Mouse (Mus musculus) lung, embryonic 15.5 days (tissue): ENCODE results near the gene Rad23b. TPM values are rescaled to one million over a fixed set of nuclear protein-coding genes. Genes with fewer than 3 reads are reported as not detected.

Source experiments
- ATAC-seq: fragments of 200-750 bp; cut with Nextera tagmentation; 2 replicates; pipeline ENCODE4 v1.8.0; 2017; ENCODE audit warnings: moderate number of reproducible peaks, borderline replicate concordance; ENCODE audit not compliant: low FRiP score, low TSS enrichment; ENCODE audit errors: extremely low read depth
- H3K27ac ChIP-seq: fragments of 300-500 bp; sonication (generic); 2 replicates; pipeline ENCODE4 v1.5.1; 2015; ENCODE audit warnings: moderate library complexity, mild to moderate bottlenecking, inconsistent platforms
- H3K27me3 ChIP-seq: fragments of 300-500 bp; sonication (generic); 2 replicates; pipeline ENCODE4 v1.6.1; 2015; ENCODE audit warnings: inconsistent platforms
- H3K36me3 ChIP-seq: fragments of 300-500 bp; sonication (generic); 2 replicates; pipeline ENCODE4 v1.6.1; 2015; ENCODE audit warnings: inconsistent platforms
- H3K4me1 ChIP-seq: fragments of 300-500 bp; sonication (generic); 2 replicates; pipeline ENCODE4 v1.6.1; 2015; ENCODE audit warnings: inconsistent platforms
- H3K4me2 ChIP-seq: fragments of 300-500 bp; sonication (generic); 2 replicates; pipeline ENCODE4 v1.6.1; 2015; ENCODE audit warnings: inconsistent platforms, mild to moderate bottlenecking, moderate library complexity
- H3K4me3 ChIP-seq: fragments of 300-500 bp; sonication (generic); 2 replicates; pipeline ENCODE4 v1.5.1; 2015; ENCODE audit warnings: mild to moderate bottlenecking, inconsistent platforms
- H3K9ac ChIP-seq: fragments of 300-500 bp; sonication (generic); 2 replicates; pipeline ENCODE4 v1.6.1; 2015; ENCODE audit warnings: inconsistent platforms
- H3K9me3 ChIP-seq: fragments of 300-500 bp; sonication (generic); 2 replicates; pipeline ENCODE4 v1.6.1; 2016; ENCODE audit warnings: inconsistent platforms
- WGBS: fragments of 180-500 bp; shearing (Covaris S2); methylation state at CpG from one replicate; pipeline ENCODE4 v1.1.7; 2015; 5-methylcytosine and 5-hydroxymethylcytosine counted together
- polyA plus RNA-seq: library from polyadenylated mRNA; unstranded; fragments of >200 nt; fragmentation: Nextera tagmentation; extraction: Ambion mirVana; gene quantifications from 2 replicates; pipeline ENCODE4 v1.2.1, GENCODE M21; 2015

The Rad23b gene
- polyA plus RNA-seq, 1 experiment from 2014 or later: 74.7 TPM

DNA sequence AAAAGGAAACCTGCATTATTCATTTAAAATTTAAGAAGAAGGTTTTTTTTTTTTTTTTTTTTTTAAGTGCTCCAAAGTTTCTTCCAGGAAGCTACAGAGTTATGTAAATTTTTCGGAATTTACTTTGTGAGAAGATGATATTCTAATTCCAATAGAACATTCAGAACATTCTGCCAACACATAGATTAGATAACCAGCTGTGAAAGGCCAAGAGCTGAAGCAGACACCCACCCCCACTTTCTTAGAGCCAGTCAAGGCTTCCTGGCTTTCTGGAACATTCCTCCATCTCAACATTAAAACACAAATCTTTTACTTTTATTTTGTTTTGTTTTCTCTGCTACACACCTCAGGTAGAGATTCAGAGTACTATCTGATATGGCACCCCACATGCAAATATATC is 10.9 kb upstream of the Rad23b start:
- Histone ChIP-seq H3K27me3 (no peaks in the 10 kb centered on the region; the same call in 1 of the 2 replicates), H3K4me2 (no peak overlapping the region), H3K9me3 (no peaks in the 10 kb centered on the region), H3K4me1 (peaks cover 4% of the 10 kb centered on the region; the same call in 1 of the 2 replicates), H3K9ac (no peak overlapping the region), H3K4me3 (no peak overlapping the region), H3K27ac (no peak overlapping the region), H3K36me3 (no peaks in the 10 kb centered on the region)
- ATAC-seq: no peak
- 38% methylated on average over 1 of the region's 1 CpGs for WGBS

DNA sequence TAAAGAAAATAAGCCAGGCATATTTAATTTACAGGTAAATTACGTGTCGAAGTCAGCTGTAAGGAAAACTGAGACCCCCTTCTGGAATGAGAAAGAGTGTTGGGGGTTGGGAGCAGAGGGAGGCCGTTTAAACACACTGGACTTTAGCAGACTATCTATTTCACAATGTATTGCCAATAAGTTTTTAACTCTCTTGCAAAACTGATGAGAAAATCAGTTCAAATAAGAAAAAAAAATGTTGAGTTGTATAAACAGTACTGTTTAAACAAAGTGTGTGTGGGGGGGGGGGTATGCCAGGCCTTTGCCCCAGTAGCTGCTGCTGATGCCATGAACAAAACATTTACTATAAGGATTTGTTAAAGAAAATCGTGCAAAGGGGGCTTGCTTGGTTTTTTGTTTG is 10.5 kb upstream of the Rad23b start:
- 44% methylated on average over 4 of the region's 4 CpGs for WGBS
- H3K9ac ChIP-seq: no peak overlapping the region
- H3K27me3 ChIP-seq: no peaks in the 10 kb centered on the region; the same call in 1 of the 2 replicates
- no peak overlapping the region for H3K27ac ChIP-seq
- H3K4me1 ChIP-seq: peaks cover 4% of the 10 kb centered on the region; the same call in 1 of the 2 replicates
- no peak overlapping the region for H3K4me3 ChIP-seq
- no peak overlapping the region for H3K4me2 ChIP-seq
- H3K36me3 ChIP-seq: no peaks in the 10 kb centered on the region
- H3K9me3 ChIP-seq: no peaks in the 10 kb centered on the region
- no peak for ATAC-seq

DNA sequence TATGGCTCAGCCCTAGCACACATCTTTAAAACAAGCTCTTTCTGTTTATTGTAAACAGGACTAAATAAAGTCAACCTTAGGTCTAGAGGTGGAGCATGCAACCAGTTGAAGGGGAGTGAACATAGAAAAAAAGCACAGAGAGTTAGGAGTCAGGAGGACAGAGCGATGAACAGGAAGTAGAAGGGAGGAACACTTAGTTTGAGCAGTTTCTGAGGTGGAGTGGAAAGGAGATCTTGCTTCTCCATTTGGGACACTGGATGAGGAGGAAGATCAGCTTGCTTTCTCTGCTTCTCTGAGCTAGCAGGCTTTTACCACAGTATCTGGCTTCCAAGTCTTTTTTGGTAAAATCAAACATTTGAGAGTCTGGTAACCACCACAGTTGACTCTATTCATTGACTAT is 8.0 kb upstream of the Rad23b start:
- no peaks in the 10 kb centered on the region for H3K9me3 ChIP-seq
- H3K27ac ChIP-seq: no peak overlapping the region
- no peak for ATAC-seq
- no peak overlapping the region for H3K4me2 ChIP-seq
- H3K4me3 ChIP-seq: no peak overlapping the region
- no peak overlapping the region for H3K9ac ChIP-seq
- no peaks in the 10 kb centered on the region for H3K36me3 ChIP-seq
- H3K27me3 ChIP-seq: no peaks in the 10 kb centered on the region; the same call in 1 of the 2 replicates
- 85% methylated on average over 1 of the region's 1 CpGs for WGBS
- peaks cover 4% of the 10 kb centered on the region; the same call in 1 of the 2 replicates for H3K4me1 ChIP-seq

DNA sequence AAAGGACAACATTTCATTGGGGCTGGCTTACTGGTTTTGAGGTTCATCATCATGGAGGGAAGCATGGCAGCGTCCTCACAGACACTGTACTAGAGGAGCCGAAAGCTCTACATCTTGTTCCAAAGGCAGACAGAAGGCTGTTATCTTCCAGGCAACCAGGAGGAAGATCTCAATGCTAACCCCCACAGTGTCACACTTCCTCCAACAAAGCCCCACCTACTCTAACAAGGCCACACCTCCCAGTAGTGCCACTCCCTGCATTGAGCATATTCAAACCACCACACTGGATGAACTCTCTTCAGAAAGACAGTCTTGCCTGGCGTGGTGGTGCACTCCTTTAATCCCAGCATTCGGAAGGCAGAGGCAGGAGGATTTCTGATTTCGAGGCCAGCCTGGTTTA is 7.2 kb upstream of the Rad23b start:
- ATAC-seq: no peak
- 90% methylated on average over 5 of the region's 5 CpGs for WGBS
- no peak overlapping the region for H3K27ac ChIP-seq

DNA sequence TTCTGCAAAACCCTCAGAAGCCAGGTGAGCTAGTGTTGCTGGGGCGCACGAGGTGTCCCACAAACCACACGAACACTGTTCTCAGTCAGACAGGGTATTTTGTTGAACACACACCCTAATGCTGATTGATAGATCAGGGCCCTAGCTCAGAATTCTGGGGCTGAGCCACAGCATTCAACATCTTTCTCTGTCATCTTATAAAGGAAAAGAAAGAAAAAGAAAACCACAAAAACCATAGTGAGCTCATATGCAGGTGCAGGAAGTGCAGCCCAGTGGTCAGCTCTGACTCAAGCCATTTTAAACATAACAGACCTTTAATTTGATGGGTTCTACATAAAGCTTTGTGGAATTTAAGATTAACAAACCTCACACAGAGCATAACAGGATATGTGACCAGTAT is 6.6 kb upstream of the Rad23b start:
- Histone ChIP-seq H3K36me3 (no peaks in the 10 kb centered on the region), H3K4me3 (no peak overlapping the region), H3K4me1 (peaks cover 6% of the 10 kb centered on the region), H3K27me3 (no peaks in the 10 kb centered on the region; the same call in 1 of the 2 replicates), H3K27ac (no peak overlapping the region), H3K9me3 (no peaks in the 10 kb centered on the region), H3K4me2 (no peak overlapping the region), H3K9ac (no peak overlapping the region)
- ATAC-seq: no peak
- WGBS: 93% methylated on average over 3 of the region's 3 CpGs

More for the DNA sequence above, 7.2 kb upstream of the Rad23b start:
- H3K4me2 ChIP-seq: no peak overlapping the region
- H3K4me3 ChIP-seq: no peak overlapping the region
- H3K9ac ChIP-seq: no peak overlapping the region
- no peaks in the 10 kb centered on the region for H3K9me3 ChIP-seq
- no peaks in the 10 kb centered on the region for H3K36me3 ChIP-seq
- H3K4me1 ChIP-seq: peaks cover 4% of the 10 kb centered on the region; the same call in 1 of the 2 replicates
- no peaks in the 10 kb centered on the region; the same call in 1 of the 2 replicates for H3K27me3 ChIP-seq

DNA sequence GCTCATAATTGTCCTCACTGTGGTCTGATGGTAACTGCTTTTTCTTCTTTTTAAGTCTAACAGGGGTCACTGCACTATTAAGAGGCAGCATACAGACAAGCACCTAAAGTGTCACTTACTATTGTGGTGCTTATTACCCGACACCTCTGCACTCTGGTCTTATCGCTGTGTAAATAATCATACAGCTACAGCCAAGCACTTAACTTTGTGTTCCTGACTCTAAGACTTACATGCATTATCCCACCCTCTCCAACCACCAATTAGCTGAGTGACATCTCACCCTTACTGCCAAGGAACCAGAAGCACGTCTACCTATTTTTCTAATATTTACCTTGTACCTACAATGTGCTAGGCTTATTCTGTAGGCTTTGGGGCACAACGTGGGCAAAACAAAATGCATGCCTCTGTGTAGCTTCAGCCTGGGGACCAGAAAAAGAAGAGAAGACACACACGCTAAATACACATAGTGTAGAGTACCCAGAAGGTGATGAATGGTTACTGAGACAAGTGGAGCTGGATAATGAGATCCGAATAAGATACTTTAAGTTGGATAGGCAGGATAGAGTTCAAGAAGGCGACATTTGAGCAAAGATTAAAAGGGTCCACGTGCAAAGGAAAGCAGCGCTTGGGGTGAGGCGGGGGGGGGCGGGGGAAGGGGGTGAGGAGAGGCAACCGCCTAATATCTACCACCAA is 938 bp upstream of the Rad23b start:
- H3K27me3 ChIP-seq: no peaks in the 10 kb centered on the region
- peaks cover 28% of the 10 kb centered on the region for H3K4me1 ChIP-seq
- WGBS: 7% methylated on average over 12 of the region's 12 CpGs
- ATAC-seq: peak; percentile 0; the same call in 1 of the 2 replicates
- H3K9ac ChIP-seq: peak overlapping the region; percentile 39
- H3K27ac ChIP-seq: peak overlapping the region; percentile 82
- H3K36me3 ChIP-seq: no peaks in the 10 kb centered on the region
- H3K9me3 ChIP-seq: no peaks in the 10 kb centered on the region
- H3K4me3 ChIP-seq: peak overlapping the region; percentile 98
- peak overlapping the region; percentile 66 for H3K4me2 ChIP-seq

DNA sequence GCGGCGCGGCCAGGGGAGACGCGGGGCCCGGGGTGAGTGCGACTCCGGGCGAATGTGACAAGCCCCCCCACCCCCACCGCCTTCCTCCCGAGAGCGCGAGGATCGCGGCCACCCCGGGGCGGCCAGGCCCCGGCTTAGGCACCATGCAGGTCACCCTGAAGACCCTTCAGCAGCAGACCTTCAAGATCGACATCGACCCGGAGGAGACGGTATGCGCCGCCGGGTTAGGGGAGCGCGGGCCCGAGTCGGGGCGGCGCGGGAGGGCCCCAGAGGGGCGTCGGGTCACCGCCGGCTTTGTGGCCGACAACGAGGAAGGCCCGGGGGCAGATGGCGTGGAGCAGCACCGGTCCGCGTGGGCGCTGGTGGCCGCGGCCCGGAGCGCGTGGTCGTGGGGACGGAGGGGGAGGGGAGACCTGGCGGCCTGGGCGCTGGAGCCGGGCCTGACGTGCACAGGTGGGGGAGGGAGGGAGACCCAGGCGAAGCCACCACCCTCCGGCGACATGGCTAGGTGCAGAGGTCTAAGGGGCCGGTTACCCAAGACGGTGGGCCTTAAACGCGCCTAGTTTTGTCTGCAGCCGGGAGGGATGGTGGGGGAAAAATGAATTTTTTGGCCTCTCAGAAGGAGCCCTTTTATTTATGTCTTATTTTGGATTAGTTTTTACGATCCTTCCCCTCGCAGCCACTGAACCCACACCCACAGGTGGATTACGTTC is 532 bp downstream of the Rad23b start:
- WGBS: under 1% methylated on average over 66 of the region's 66 CpGs
- H3K36me3 ChIP-seq: no peaks in the 10 kb centered on the region
- H3K9ac ChIP-seq: peak overlapping the region; percentile 96
- H3K4me2 ChIP-seq: peak overlapping the region; percentile 75
- H3K27me3 ChIP-seq: no peaks in the 10 kb centered on the region
- no peaks in the 10 kb centered on the region for H3K9me3 ChIP-seq
- ATAC-seq: peak; percentile 52
- peaks cover 39% of the 10 kb centered on the region for H3K4me1 ChIP-seq
- H3K4me3 ChIP-seq: peak overlapping the region; percentile 98
- H3K27ac ChIP-seq: peak overlapping the region; percentile 87

DNA sequence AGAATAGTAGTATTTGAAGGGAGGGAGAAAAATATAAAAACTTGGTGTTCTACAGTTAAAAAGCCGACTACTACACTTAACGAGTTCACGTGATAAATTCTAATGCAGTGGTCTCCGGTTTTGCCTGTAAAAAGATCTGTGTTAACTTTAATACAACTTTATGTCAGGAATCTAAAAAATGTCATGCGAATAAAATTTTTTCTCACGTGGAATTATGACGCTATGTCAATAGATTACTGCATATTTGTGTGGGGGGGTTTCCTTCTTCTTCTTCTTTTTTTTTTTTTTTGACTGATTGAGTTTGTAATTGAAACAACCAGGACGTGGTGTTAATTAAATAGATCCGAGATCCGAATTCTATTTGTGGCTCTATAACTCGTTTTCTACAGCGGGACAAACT is 1.2 kb downstream of the Rad23b start:
- Histone ChIP-seq H3K27ac (0 out of 2 replicates have a peak overlapping the region, but pooled peaks have one; percentile 87), H3K4me2 (peak overlapping the region; percentile 75), H3K27me3 (no peaks in the 10 kb centered on the region), H3K36me3 (no peaks in the 10 kb centered on the region), H3K9me3 (no peaks in the 10 kb centered on the region), H3K4me1 (peaks cover 39% of the 10 kb centered on the region), H3K9ac (peak overlapping the region; percentile 96), H3K4me3 (peak overlapping the region; percentile 98)
- ATAC-seq: no peak
- WGBS: 10% methylated on average over 12 of the region's 12 CpGs

DNA sequence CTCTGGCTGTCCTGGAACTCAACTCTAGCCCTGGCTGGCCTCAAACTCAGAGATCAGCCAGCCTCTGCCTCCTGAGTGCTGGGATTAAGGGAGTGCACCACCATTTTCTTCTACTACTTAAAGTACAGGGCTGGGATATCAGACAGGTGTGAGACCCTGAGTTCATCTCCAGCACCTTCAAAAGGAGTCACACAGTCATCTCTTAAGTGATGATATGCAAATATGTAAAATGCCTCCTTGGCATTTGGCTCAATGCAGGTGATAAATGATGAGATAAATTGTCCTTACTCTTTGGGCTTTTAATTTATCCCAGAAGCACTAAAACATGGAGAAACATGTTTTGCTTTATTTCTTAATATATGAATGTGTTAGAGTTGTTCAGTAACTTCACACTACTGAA is 2.0 kb downstream of the Rad23b start:
- H3K4me3 ChIP-seq: no peak overlapping the region
- H3K4me1 ChIP-seq: peaks cover 41% of the 10 kb centered on the region
- peak overlapping the region; percentile 75 for H3K4me2 ChIP-seq

DNA sequence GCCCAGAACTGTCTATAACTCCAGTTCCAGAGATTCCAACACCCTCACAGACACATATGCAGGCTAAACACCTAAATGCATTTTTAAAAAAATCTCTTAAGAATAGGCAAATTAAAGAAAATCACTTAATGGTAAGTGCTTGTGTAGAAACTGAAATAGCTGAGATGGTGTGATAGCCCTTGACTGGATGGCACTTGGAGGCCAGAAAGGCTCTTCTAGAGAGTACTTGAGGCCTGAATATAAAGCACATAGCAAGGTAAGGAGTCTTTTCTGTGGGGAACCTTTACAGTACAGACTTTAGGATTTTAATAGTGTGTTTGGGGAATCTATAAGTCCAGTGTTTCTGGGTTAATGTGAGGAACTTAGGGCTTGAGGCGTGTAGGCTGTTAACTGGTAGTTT is 4.2 kb downstream of the Rad23b start:
- Histone ChIP-seq H3K4me3 (no peak overlapping the region), H3K27me3 (no peaks in the 10 kb centered on the region), H3K9ac (no peak overlapping the region), H3K9me3 (no peaks in the 10 kb centered on the region), H3K4me2 (no peak overlapping the region), H3K36me3 (no peaks in the 10 kb centered on the region), H3K4me1 (peaks cover 32% of the 10 kb centered on the region), H3K27ac (no peak overlapping the region)
- ATAC-seq: no peak
- 74% methylated on average over 1 of the region's 1 CpGs for WGBS

More for the DNA sequence above, 2.0 kb downstream of the Rad23b start:
- Histone ChIP-seq H3K9ac (no peak overlapping the region), H3K36me3 (no peaks in the 10 kb centered on the region), H3K27ac (no peak overlapping the region), H3K9me3 (no peaks in the 10 kb centered on the region), H3K27me3 (no peaks in the 10 kb centered on the region)
- no peak for ATAC-seq

DNA sequence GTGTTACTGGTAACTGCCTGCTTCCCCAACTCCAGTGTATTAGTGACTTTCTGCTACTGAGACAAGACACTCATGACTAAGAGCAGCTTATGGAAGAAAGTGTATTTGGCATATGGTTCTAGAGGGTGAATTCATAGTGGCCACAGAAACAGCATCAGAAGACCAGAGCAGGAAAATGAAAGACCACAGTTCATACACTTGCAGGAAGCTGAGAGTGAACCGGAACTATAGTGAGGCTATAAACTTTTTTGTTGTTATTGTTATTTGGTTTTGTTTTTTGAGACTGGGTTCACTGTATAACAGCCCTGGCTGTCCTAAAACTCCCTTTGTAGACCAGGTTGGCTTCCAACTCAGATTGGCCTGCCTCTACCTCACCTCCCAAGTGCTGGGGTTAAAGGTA is 6.0 kb downstream of the Rad23b start:
- H3K27me3 ChIP-seq: no peaks in the 10 kb centered on the region
- H3K4me1 ChIP-seq: peaks cover 32% of the 10 kb centered on the region
- no peak overlapping the region for H3K4me3 ChIP-seq
- H3K9me3 ChIP-seq: no peaks in the 10 kb centered on the region
- no peak overlapping the region for H3K4me2 ChIP-seq
- 0 out of 2 replicates have a peak, but pooled peaks cover 3% of the 10 kb centered on the region for H3K36me3 ChIP-seq
- 92% methylated on average over 1 of the region's 1 CpGs for WGBS
- H3K27ac ChIP-seq: no peak overlapping the region
- no peak overlapping the region for H3K9ac ChIP-seq
- no peak for ATAC-seq

DNA sequence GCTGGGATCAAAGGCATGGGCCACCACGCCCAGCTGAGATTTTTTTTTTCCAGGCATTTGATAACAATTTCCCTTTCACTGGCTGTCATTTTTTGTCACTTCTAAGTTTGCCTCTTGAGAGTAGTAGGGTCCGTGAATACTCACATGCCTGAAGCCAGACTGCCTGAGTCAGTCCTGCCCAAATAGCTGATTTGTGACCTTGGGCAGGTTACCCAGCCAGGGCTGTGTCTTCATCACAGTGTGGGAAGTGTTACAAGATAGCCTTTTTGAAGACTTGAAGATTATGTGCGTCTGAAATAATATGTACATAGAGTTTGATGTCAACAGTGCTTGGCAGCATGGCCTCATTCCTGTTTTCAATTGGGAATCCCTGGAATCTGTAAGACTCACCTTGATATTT is 6.9 kb downstream of the Rad23b start:
- WGBS: 82% methylated on average over 3 of the region's 3 CpGs
- Histone ChIP-seq H3K4me1 (peaks cover 29% of the 10 kb centered on the region), H3K4me2 (no peak overlapping the region), H3K4me3 (no peak overlapping the region), H3K27me3 (no peaks in the 10 kb centered on the region), H3K9me3 (no peaks in the 10 kb centered on the region), H3K27ac (no peak overlapping the region), H3K9ac (no peak overlapping the region), H3K36me3 (0 out of 2 replicates have a peak, but pooled peaks cover 3% of the 10 kb centered on the region)
- no peak for ATAC-seq
